Mouse (Mus musculus): Measurements from ENCODE around the gene 1700025G04Rik. TPM values are rescaled to one million over a fixed set of nuclear protein-coding genes. Genes with fewer than 3 reads are reported as not detected.
"Not testable (repeated sequence)": the region's sequence is repeated elsewhere in the genome, so short reads cannot be mapped to it uniquely, and the experiment has no call there.

1700025G04Rik gene
- polyA plus RNA-seq, 1 experiment from 2014 or later = 52.7 TPM

GRCm38 (mm10) chr1:151855561-151855960 lies 234.4 kb downstream of the 1700025G04Rik start:
- no peak for ATAC-seq (ENCODE audit: low FRiP score)
- no peaks in the 10 kb centered on the region for H3K36me3 ChIP-seq (ENCODE audit: control insufficient read depth, insufficient read depth, low read length)

DNA sequence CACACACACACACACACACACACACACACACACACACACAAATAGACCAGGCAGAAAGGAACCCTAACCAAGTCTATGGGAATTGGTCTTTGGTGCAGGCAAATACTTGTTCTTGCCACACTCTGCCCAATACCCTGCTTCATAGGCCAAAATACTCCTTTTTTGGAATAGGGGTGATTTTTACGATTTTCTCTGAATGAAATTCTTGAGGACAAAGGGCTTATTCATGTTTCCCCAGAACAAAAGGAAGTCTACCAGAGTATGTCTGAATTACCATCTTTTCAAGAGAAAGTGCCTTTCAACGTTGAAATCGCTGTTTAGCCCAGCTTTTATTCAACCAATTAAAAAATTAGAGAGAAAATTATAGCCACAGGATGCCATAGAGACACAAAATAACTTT lies 237.9 kb downstream of the 1700025G04Rik start:
- no peaks in the 10 kb centered on the region for H3K9me3 ChIP-seq (ENCODE audit: control insufficient read depth, low read length)
- no peaks in the 10 kb centered on the region for H3K36me3 ChIP-seq (ENCODE audit: control insufficient read depth, insufficient read depth, low read length)
- H3K9ac ChIP-seq (ENCODE audit: low read depth, low read length) = no peak overlapping the region
- H3K4me3 ChIP-seq (ENCODE audit: low read depth, low read length) = no peak overlapping the region
- no peak overlapping the region for H3K27ac ChIP-seq (ENCODE audit: low read depth, low read length)
- H3K4me1 ChIP-seq (replicated peaks; ENCODE audit: control insufficient read depth, insufficient read depth, low read length) = no peaks in the 10 kb centered on the region
- ATAC-seq (ENCODE audit: low FRiP score) = no peak
- no peak overlapping the region for H3K4me2 ChIP-seq (replicated peaks; ENCODE audit: low read depth, low read length)
- no peak for DNase-seq (ENCODE audit: low spot score)
- 42% methylated on average over 3 of the region's 3 CpGs for WGBS
- no peaks in the 10 kb centered on the region for H3K27me3 ChIP-seq (ENCODE audit: control insufficient read depth, insufficient read depth, low read length)

More at GRCm38 (mm10) chr1:151855561-151855960, 234.4 kb downstream of the 1700025G04Rik start:
- H3K9ac ChIP-seq (ENCODE audit: low read depth, low read length) = no peak overlapping the region
- no peak overlapping the region for H3K4me2 ChIP-seq (replicated peaks; ENCODE audit: low read depth, low read length)
- no peak overlapping the region for H3K27ac ChIP-seq (ENCODE audit: low read depth, low read length)
- no peaks in the 10 kb centered on the region for H3K4me1 ChIP-seq (replicated peaks; ENCODE audit: control insufficient read depth, insufficient read depth, low read length)
- H3K27me3 ChIP-seq (ENCODE audit: control insufficient read depth, insufficient read depth, low read length) = no peaks in the 10 kb centered on the region
- H3K4me3 ChIP-seq (ENCODE audit: low read depth, low read length) = no peak overlapping the region
- WGBS = 72% methylated on average over 1 of the region's 1 CpGs
- H3K9me3 ChIP-seq (ENCODE audit: control insufficient read depth, low read length) = no peaks in the 10 kb centered on the region
- DNase-seq (ENCODE audit: low spot score) = no peak

DNA sequence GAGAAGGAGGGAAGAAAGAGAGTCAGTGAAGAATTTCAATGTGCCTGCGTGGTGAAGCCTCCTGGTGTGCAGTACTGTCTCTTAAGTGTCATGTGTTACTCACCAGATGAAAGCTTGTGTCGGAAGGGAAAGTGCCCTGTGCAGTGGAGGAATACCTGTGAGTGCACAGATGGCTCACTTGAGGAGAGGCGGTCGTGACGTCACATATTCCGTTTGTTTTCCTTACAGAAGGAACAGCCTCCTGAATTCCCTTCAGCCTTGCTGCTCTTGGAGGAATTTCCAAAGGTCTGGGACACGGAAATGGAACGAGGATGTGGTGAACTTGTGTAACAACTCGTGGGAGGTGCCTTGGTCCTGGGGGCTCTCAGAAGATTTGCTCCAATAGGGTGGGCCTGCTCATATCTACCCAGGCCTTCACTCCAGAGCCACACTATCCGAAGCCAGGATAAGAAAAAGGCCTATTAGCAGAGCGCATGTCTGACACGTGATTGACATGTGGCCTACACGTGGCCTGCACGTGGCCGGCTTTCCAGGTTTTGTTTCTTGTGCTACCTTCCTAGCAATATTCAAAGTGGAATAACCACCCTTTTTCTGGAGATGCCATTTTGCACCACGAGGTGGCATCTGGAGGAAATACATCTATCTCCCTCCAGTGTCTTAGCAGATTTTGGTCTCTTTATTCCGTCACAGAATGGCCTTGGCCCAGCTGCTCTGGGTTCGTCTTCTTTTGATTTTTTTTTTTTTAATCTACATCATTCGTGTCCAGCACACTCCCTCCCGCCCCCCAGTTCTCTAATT lies 238.7 kb downstream of the 1700025G04Rik start:
- Histone ChIP-seq H3K36me3 (ENCODE audit: control insufficient read depth, insufficient read depth, low read length) (no peaks in the 10 kb centered on the region), H3K27ac (ENCODE audit: low read depth, low read length) (no peak overlapping the region), H3K27me3 (ENCODE audit: control insufficient read depth, insufficient read depth, low read length) (no peaks in the 10 kb centered on the region), H3K4me1 (replicated peaks; ENCODE audit: control insufficient read depth, insufficient read depth, low read length) (no peaks in the 10 kb centered on the region), H3K4me2 (replicated peaks; ENCODE audit: low read depth, low read length) (no peak overlapping the region), H3K9me3 (ENCODE audit: control insufficient read depth, low read length) (no peaks in the 10 kb centered on the region), H3K9ac (ENCODE audit: low read depth, low read length) (no peak overlapping the region), H3K4me3 (ENCODE audit: low read depth, low read length) (no peak overlapping the region)
- no peak for DNase-seq (ENCODE audit: low spot score)
- WGBS = 82% methylated on average over 20 of the region's 20 CpGs
- no peak for ATAC-seq (ENCODE audit: low FRiP score)

GRCm38 (mm10) chr1:151849993-151850608 lies 239.8 kb downstream of the 1700025G04Rik start:
- H3K4me1 ChIP-seq (replicated peaks; ENCODE audit: control insufficient read depth, insufficient read depth, low read length) = no peaks in the 10 kb centered on the region
- H3K27me3 ChIP-seq (ENCODE audit: control insufficient read depth, insufficient read depth, low read length) = no peaks in the 10 kb centered on the region
- DNase-seq (ENCODE audit: low spot score) (no peak), ATAC-seq (ENCODE audit: low FRiP score) (no peak)
- H3K4me3 ChIP-seq (ENCODE audit: low read depth, low read length) = no peak overlapping the region
- WGBS = 77% methylated on average over 16 of the region's 16 CpGs
- no peak overlapping the region for H3K27ac ChIP-seq (ENCODE audit: low read depth, low read length)
- H3K4me2 ChIP-seq (replicated peaks; ENCODE audit: low read depth, low read length) = no peak overlapping the region
- H3K9me3 ChIP-seq (ENCODE audit: control insufficient read depth, low read length) = no peaks in the 10 kb centered on the region
- H3K36me3 ChIP-seq (ENCODE audit: control insufficient read depth, insufficient read depth, low read length) = no peaks in the 10 kb centered on the region
- H3K9ac ChIP-seq (ENCODE audit: low read depth, low read length) = no peak overlapping the region

GRCm38 (mm10) chr1:151848286-151848685 lies 241.6 kb downstream of the 1700025G04Rik start:
- no peaks in the 10 kb centered on the region for H3K9me3 ChIP-seq (ENCODE audit: control insufficient read depth, low read length)
- 90% methylated on average over 2 of the region's 2 CpGs for WGBS
- DNase-seq (ENCODE audit: low spot score) (no peak), ATAC-seq (ENCODE audit: low FRiP score) (no peak)
- no peak overlapping the region for H3K9ac ChIP-seq (ENCODE audit: low read depth, low read length)
- H3K27ac ChIP-seq (ENCODE audit: low read depth, low read length) = no peak overlapping the region
- H3K4me2 ChIP-seq (replicated peaks; ENCODE audit: low read depth, low read length) = no peak overlapping the region
- no peaks in the 10 kb centered on the region for H3K27me3 ChIP-seq (ENCODE audit: control insufficient read depth, insufficient read depth, low read length)
- H3K4me3 ChIP-seq (ENCODE audit: low read depth, low read length) = no peak overlapping the region
- no peaks in the 10 kb centered on the region for H3K36me3 ChIP-seq (ENCODE audit: control insufficient read depth, insufficient read depth, low read length)
- H3K4me1 ChIP-seq (replicated peaks; ENCODE audit: control insufficient read depth, insufficient read depth, low read length) = no peaks in the 10 kb centered on the region

- ATAC-seq (ENCODE audit: low FRiP score) (no peak), DNase-seq (ENCODE audit: low spot score) (no peak)
- H3K27me3 ChIP-seq (ENCODE audit: control insufficient read depth, insufficient read depth, low read length) = no peaks in the 10 kb centered on the region
- H3K36me3 ChIP-seq (ENCODE audit: control insufficient read depth, insufficient read depth, low read length) = no peaks in the 10 kb centered on the region
- no peaks in the 10 kb centered on the region for H3K9me3 ChIP-seq (ENCODE audit: control insufficient read depth, low read length)
- no peak overlapping the region for H3K27ac ChIP-seq (ENCODE audit: low read depth, low read length)
- WGBS = 63% methylated on average over 19 of the region's 19 CpGs
- no peak overlapping the region for H3K4me3 ChIP-seq (ENCODE audit: low read depth, low read length)
- no peaks in the 10 kb centered on the region for H3K4me1 ChIP-seq (replicated peaks; ENCODE audit: control insufficient read depth, insufficient read depth, low read length)
- H3K9ac ChIP-seq (ENCODE audit: low read depth, low read length) = no peak overlapping the region
- no peak overlapping the region for H3K4me2 ChIP-seq (replicated peaks; ENCODE audit: low read depth, low read length)
These were observed 243.8 kb downstream of the 1700025G04Rik start for GRCm38 (mm10) chr1:151845926-151846782.

- H3K4me3 ChIP-seq (ENCODE audit: low read depth, low read length) = no peak overlapping the region
- no peak for DNase-seq (ENCODE audit: low spot score)
- no peaks in the 10 kb centered on the region for H3K9me3 ChIP-seq (ENCODE audit: control insufficient read depth, low read length)
- H3K4me2 ChIP-seq (replicated peaks; ENCODE audit: low read depth, low read length) = no peak overlapping the region
- no peaks in the 10 kb centered on the region for H3K4me1 ChIP-seq (replicated peaks; ENCODE audit: control insufficient read depth, insufficient read depth, low read length)
- no peaks in the 10 kb centered on the region for H3K36me3 ChIP-seq (ENCODE audit: control insufficient read depth, insufficient read depth, low read length)
- ATAC-seq (ENCODE audit: low FRiP score) = no peak
- H3K9ac ChIP-seq (ENCODE audit: low read depth, low read length) = no peak overlapping the region
- H3K27me3 ChIP-seq (ENCODE audit: control insufficient read depth, insufficient read depth, low read length) = no peaks in the 10 kb centered on the region
- 79% methylated on average over 17 of the region's 17 CpGs for WGBS
- H3K27ac ChIP-seq (ENCODE audit: low read depth, low read length) = no peak overlapping the region
These were observed 244.6 kb downstream of the 1700025G04Rik start for GRCm38 (mm10) chr1:151845252-151845832.

GRCm38 (mm10) chr1:151840345-151840744 lies 249.6 kb downstream of the 1700025G04Rik start:
- H3K9me3 ChIP-seq (ENCODE audit: control insufficient read depth, low read length); ATAC-seq (ENCODE audit: low FRiP score): not testable (repeated sequence)

More at GRCm38 (mm10) chr1:151840345-151840744, 249.6 kb downstream of the 1700025G04Rik start:
- H3K4me3 ChIP-seq (ENCODE audit: low read depth, low read length); H3K4me2 ChIP-seq (replicated peaks; ENCODE audit: low read depth, low read length); H3K36me3 ChIP-seq (ENCODE audit: control insufficient read depth, insufficient read depth, low read length); H3K9ac ChIP-seq (ENCODE audit: low read depth, low read length); H3K27ac ChIP-seq (ENCODE audit: low read depth, low read length); DNase-seq (ENCODE audit: low spot score); H3K27me3 ChIP-seq (ENCODE audit: control insufficient read depth, insufficient read depth, low read length); H3K4me1 ChIP-seq (replicated peaks; ENCODE audit: control insufficient read depth, insufficient read depth, low read length): not testable (repeated sequence)
- 89% methylated on average over 1 of the region's 1 CpGs for WGBS

Measured in hindbrain, embryonic 11.5 days (tissue).